Mouse (Mus musculus) lung, postnatal 0 days (tissue): ENCODE results near the gene Maats1.

Experiments
- CTCF ChIP-seq: IDR thresholded peaks from 2 replicates; pipeline ENCODE4 v1.5.1; 2016; ENCODE audit warnings: antibody characterized with exemption, mild to moderate bottlenecking
- EP300 ChIP-seq: IDR thresholded peaks from 2 replicates; pipeline ENCODE4 v1.6.1; 2016; ENCODE audit warnings: antibody characterized with exemption, mild to moderate bottlenecking, control low read depth

DNA sequence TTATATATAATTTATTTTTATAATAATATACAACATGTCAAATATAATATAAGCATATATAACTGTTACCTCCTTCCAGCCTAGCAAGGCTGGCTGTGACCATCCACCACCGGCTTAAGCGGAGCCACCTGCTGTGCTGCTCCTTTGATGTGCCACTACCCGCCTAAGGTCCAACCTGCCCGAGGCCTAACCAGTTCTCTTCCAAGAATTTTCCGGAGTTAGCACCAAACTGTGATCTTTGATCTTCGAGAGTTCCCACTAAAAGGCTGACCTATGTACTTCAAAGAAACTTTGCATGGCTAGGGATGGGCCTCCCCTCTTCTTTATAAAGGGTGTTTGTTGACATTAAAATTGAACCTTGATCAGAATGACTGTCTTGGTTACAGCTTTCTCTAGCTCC lies 7.5 kb downstream of the Maats1 start:
- TF ChIP-seq CTCF, result no peak
- no peak for TF ChIP-seq EP300
